Mouse (Mus musculus) brain, embryonic 14.5 days (tissue): ENCODE results near the gene Stk24. TPM values are rescaled to one million over a fixed set of nuclear protein-coding genes. Genes with fewer than 3 reads are reported as not detected.
A peak's percentile ranks its signal among the peaks of the same experiment; 100 is the strongest.

Experiments
- DNase-seq: peaks from one replicate; pipeline ENCODE4 v3.0.0-alpha.2; 2011; ENCODE audit warnings: low read depth
- CTCF ChIP-seq: fragments of 200-500 bp; IDR thresholded peaks from 2 replicates; pipeline ENCODE4 v1.5.1; 2012; ENCODE audit warnings: inconsistent platforms, mild to moderate bottlenecking, moderate library complexity, borderline replicate concordance; ENCODE audit not compliant: insufficient read depth, insufficient read length; ENCODE audit errors: extremely low read depth
- POLR2A ChIP-seq: fragments of 200-500 bp; IDR thresholded peaks from 2 replicates; pipeline ENCODE4 v1.6.1; 2012; ENCODE audit warnings: mild to moderate bottlenecking, inconsistent platforms, borderline replicate concordance; ENCODE audit not compliant: poor library complexity, insufficient read depth, insufficient read length, severe bottlenecking; ENCODE audit errors: extremely low read depth
- polyA plus RNA-seq: library from polyadenylated mRNA; depleted of rRNA; stranded (reverse); fragments of >200 nt; gene quantifications from 2 replicates; pipeline ENCODE4 v1.2.3, GENCODE M21; 2012

Stk24 gene
- polyA plus RNA-seq, 1 experiment: 29.7 TPM

GRCm38 (mm10) chr14:121342885-121343284 lies 36.9 kb downstream of the Stk24 start:
- no peak for DNase-seq

GRCm38 (mm10) chr14:121339951-121340401 lies 39.8 kb downstream of the Stk24 start:
- no peak for TF ChIP-seq CTCF
- TF ChIP-seq POLR2A: no peak
- DNase-seq: no peak

More at GRCm38 (mm10) chr14:121342885-121343284, 36.9 kb downstream of the Stk24 start:
- TF ChIP-seq POLR2A: no peak
- no peak for TF ChIP-seq CTCF

GRCm38 (mm10) chr14:121338819-121339573 lies 40.8 kb downstream of the Stk24 start:
- TF ChIP-seq POLR2A (no peak), CTCF (no peak)
- peak; percentile 29 for DNase-seq

- no peak for DNase-seq
- TF ChIP-seq CTCF (no peak), POLR2A (no peak)
These were observed 49.8 kb downstream of the Stk24 start for GRCm38 (mm10) chr14:121330090-121330408.

GRCm38 (mm10) chr14:121329401-121330089 lies 50.3 kb downstream of the Stk24 start:
- no peak for TF ChIP-seq POLR2A
- no peak for TF ChIP-seq CTCF
- no peak for DNase-seq

- TF ChIP-seq POLR2A (no peak), CTCF (no peak)
- no peak for DNase-seq
These were observed 50.9 kb downstream of the Stk24 start for GRCm38 (mm10) chr14:121328878-121329277.

- no peak for TF ChIP-seq CTCF
- TF ChIP-seq POLR2A: no peak
- DNase-seq: no peak
These were observed 53.4 kb downstream of the Stk24 start for GRCm38 (mm10) chr14:121326432-121326831.

GRCm38 (mm10) chr14:121324521-121325330 lies 55.1 kb downstream of the Stk24 start:
- TF ChIP-seq POLR2A: no peak
- TF ChIP-seq CTCF: no peak
- DNase-seq: no peak

- DNase-seq: no peak
- TF ChIP-seq POLR2A: no peak
- no peak for TF ChIP-seq CTCF
These were observed 57.2 kb downstream of the Stk24 start for GRCm38 (mm10) chr14:121322641-121323040.

GRCm38 (mm10) chr14:121322150-121322549 lies 57.7 kb downstream of the Stk24 start:
- TF ChIP-seq POLR2A (no peak), CTCF (no peak)
- DNase-seq: no peak

- TF ChIP-seq CTCF (no peak), POLR2A (no peak)
- DNase-seq: no peak
These were observed 61.4 kb downstream of the Stk24 start for GRCm38 (mm10) chr14:121318382-121318781.
